Mouse (Mus musculus) hindbrain, embryonic 11.5 days (tissue): ENCODE data around the gene Flt3. TPM values are rescaled to one million over a fixed set of nuclear protein-coding genes. Genes with fewer than 3 reads are reported as not detected.

Experiments
- ATAC-seq: fragments of 200-750 bp; cut with Nextera tagmentation; 2 replicates; pipeline ENCODE4 v1.8.0; 2017; ENCODE audit warnings: mild to moderate bottlenecking, moderate TSS enrichment, moderate library complexity; ENCODE audit not compliant: low FRiP score
- DNase-seq: peaks from one replicate; pipeline ENCODE4 v3.0.0-alpha.2; 2015; ENCODE audit warnings: low spot score
- H3K27ac ChIP-seq: fragments of 300-500 bp; sonication (generic); 2 replicates; pipeline ENCODE4 v1.5.1; 2014; ENCODE audit warnings: mild to moderate bottlenecking, low read depth, low read length
- H3K27me3 ChIP-seq: fragments of 300-500 bp; sonication (generic); 2 replicates; pipeline ENCODE4 v1.6.1; 2014; ENCODE audit warnings: mild to moderate bottlenecking, low read length, moderate library complexity, mixed read lengths; ENCODE audit not compliant: control insufficient read depth, insufficient read depth
- H3K36me3 ChIP-seq: fragments of 300-500 bp; sonication (generic); 2 replicates; pipeline ENCODE4 v1.6.1; 2014; ENCODE audit warnings: mild to moderate bottlenecking, low read length, moderate library complexity, mixed read lengths; ENCODE audit not compliant: control insufficient read depth, insufficient read depth
- H3K4me1 ChIP-seq: fragments of 300-500 bp; sonication (generic); replicated peaks from 2 replicates; pipeline ENCODE4 v1.6.1; 2014; ENCODE audit warnings: low read length, mixed read lengths; ENCODE audit not compliant: control insufficient read depth, insufficient read depth
- H3K4me2 ChIP-seq: fragments of 300-500 bp; sonication (generic); replicated peaks from 2 replicates; pipeline ENCODE4 v1.6.1; 2014; ENCODE audit warnings: mild to moderate bottlenecking, low read depth, low read length
- H3K4me3 ChIP-seq: fragments of 300-500 bp; sonication (generic); 2 replicates; pipeline ENCODE4 v1.5.1; 2014; ENCODE audit warnings: low read depth, low read length
- H3K9ac ChIP-seq: fragments of 300-500 bp; sonication (generic); 2 replicates; pipeline ENCODE4 v1.6.1; 2014; ENCODE audit warnings: low read depth, low read length
- H3K9me3 ChIP-seq: fragments of 300-500 bp; sonication (generic); 2 replicates; pipeline ENCODE4 v1.6.1; 2016; ENCODE audit warnings: low read length; ENCODE audit not compliant: control insufficient read depth
- WGBS: fragments of 180-500 bp; shearing (Covaris S2); extraction: QIAGEN DNeasy Blood & Tissue Kit; methylation state at CpG from one replicate; pipeline ENCODE4 v1.1.7; 2014; 5-methylcytosine and 5-hydroxymethylcytosine counted together
- polyA plus RNA-seq: library from polyadenylated mRNA; unstranded; fragments of >200 nt; fragmentation: Nextera tagmentation; extraction: Ambion mirVana; gene quantifications from 2 replicates; pipeline ENCODE4 v1.2.1, GENCODE M21; 2014

Flt3 gene
- polyA plus RNA-seq, 1 experiment from 2014 or later: 0.14 TPM

- WGBS: 33% methylated on average over 2 of the region's 2 CpGs
- DNase-seq: peak; percentile 67
- no peaks in the 10 kb centered on the region for H3K4me1 ChIP-seq
These were observed 68.7 kb downstream of the Flt3 start for GRCm38 (mm10) chr5:147331547-147331946.

GRCm38 (mm10) chr5:147329946-147330345, 70.3 kb downstream of the Flt3 start:
- H3K27ac ChIP-seq: no peak overlapping the region
- no peaks in the 10 kb centered on the region for H3K27me3 ChIP-seq
- no peaks in the 10 kb centered on the region for H3K36me3 ChIP-seq
- ATAC-seq (no peak), DNase-seq (no peak)
- no peak overlapping the region for H3K4me2 ChIP-seq
- no peak overlapping the region for H3K4me3 ChIP-seq
- H3K4me1 ChIP-seq: no peaks in the 10 kb centered on the region
- H3K9me3 ChIP-seq: no peaks in the 10 kb centered on the region
- no peak overlapping the region for H3K9ac ChIP-seq
- 86% methylated on average over 11 of the region's 11 CpGs for WGBS

More at GRCm38 (mm10) chr5:147331547-147331946, 68.7 kb downstream of the Flt3 start:
- Histone ChIP-seq H3K27ac (no peak overlapping the region), H3K36me3 (no peaks in the 10 kb centered on the region), H3K4me2 (no peak overlapping the region), H3K27me3 (no peaks in the 10 kb centered on the region), H3K4me3 (no peak overlapping the region), H3K9me3 (no peaks in the 10 kb centered on the region), H3K9ac (no peak overlapping the region)
- ATAC-seq: no peak

- H3K4me1 ChIP-seq: no peaks in the 10 kb centered on the region
- no peak overlapping the region for H3K4me2 ChIP-seq
- no peak overlapping the region for H3K9ac ChIP-seq
- peaks cover 2% of the 10 kb centered on the region; the same call in 1 of the 2 replicates for H3K27me3 ChIP-seq
- no peaks in the 10 kb centered on the region for H3K9me3 ChIP-seq
- WGBS: 87% methylated on average over 5 of the region's 5 CpGs
- H3K4me3 ChIP-seq: no peak overlapping the region
- no peak for ATAC-seq
- no peak for DNase-seq
- H3K27ac ChIP-seq: no peak overlapping the region
- H3K36me3 ChIP-seq: no peaks in the 10 kb centered on the region
These were observed 72.7 kb downstream of the Flt3 start for GRCm38 (mm10) chr5:147327636-147328035.

GRCm38 (mm10) chr5:147325931-147326330, 74.4 kb downstream of the Flt3 start:
- H3K4me3 ChIP-seq: no peak overlapping the region
- no peaks in the 10 kb centered on the region for H3K36me3 ChIP-seq
- no peaks in the 10 kb centered on the region for H3K4me1 ChIP-seq
- DNase-seq (no peak), ATAC-seq (no peak)
- no peak overlapping the region for H3K27ac ChIP-seq
- H3K27me3 ChIP-seq: peaks cover 11% of the 10 kb centered on the region; the same call in 1 of the 2 replicates
- H3K4me2 ChIP-seq: no peak overlapping the region
- WGBS: 82% methylated on average over 11 of the region's 11 CpGs
- no peaks in the 10 kb centered on the region for H3K9me3 ChIP-seq
- no peak overlapping the region for H3K9ac ChIP-seq

GRCm38 (mm10) chr5:147323237-147323917, 76.9 kb downstream of the Flt3 start:
- no peak overlapping the region for H3K4me2 ChIP-seq
- DNase-seq: peak; percentile 85
- H3K27ac ChIP-seq: no peak overlapping the region
- H3K4me3 ChIP-seq: no peak overlapping the region
- no peaks in the 10 kb centered on the region for H3K4me1 ChIP-seq
- ATAC-seq: peak; percentile 51; the same call in 1 of the 2 replicates
- no peak overlapping the region for H3K9ac ChIP-seq
- WGBS: 21% methylated on average over 17 of the region's 17 CpGs
- no peaks in the 10 kb centered on the region for H3K36me3 ChIP-seq
- H3K9me3 ChIP-seq: no peaks in the 10 kb centered on the region
- H3K27me3 ChIP-seq: peaks cover 22% of the 10 kb centered on the region

GRCm38 (mm10) chr5:147322183-147322582, 78.1 kb downstream of the Flt3 start, which contains the start of gene Urad:
Gene Urad, minus strand, starts transcription at chr5:147322440.
- DNase-seq (no peak), ATAC-seq (no peak)
- WGBS: 75% methylated on average over 8 of the region's 8 CpGs
- no peak within 1 kb of the TSS for H3K27ac ChIP-seq
- no peaks in the 10 kb centered on the region for H3K9me3 ChIP-seq
- H3K4me1 ChIP-seq: no peaks in the 10 kb centered on the region
- no peaks in the 10 kb centered on the region for H3K36me3 ChIP-seq
- no peak within 1 kb of the TSS for H3K9ac ChIP-seq
- no peak within 1 kb of the TSS for H3K4me2 ChIP-seq
- no peak within 1 kb of the TSS for H3K4me3 ChIP-seq
- peaks cover 34% of the 10 kb centered on the region for H3K27me3 ChIP-seq

GRCm38 (mm10) chr5:147319653-147320052, 80.6 kb downstream of the Flt3 start:
- Histone ChIP-seq H3K27me3 (peaks cover 59% of the 10 kb centered on the region), H3K4me2 (no peak overlapping the region), H3K36me3 (no peaks in the 10 kb centered on the region), H3K27ac (no peak overlapping the region), H3K9me3 (no peaks in the 10 kb centered on the region), H3K4me3 (no peak overlapping the region), H3K9ac (no peak overlapping the region), H3K4me1 (no peaks in the 10 kb centered on the region)
- DNase-seq: peak; percentile 78
- no peak for ATAC-seq

- DNase-seq (peak; percentile 31), ATAC-seq (0 out of 2 replicates have a peak, but pooled peaks have one; percentile 13)
- Histone ChIP-seq H3K4me3 (no peak overlapping the region), H3K9ac (no peak overlapping the region), H3K4me1 (no peaks in the 10 kb centered on the region), H3K9me3 (no peaks in the 10 kb centered on the region), H3K27ac (no peak overlapping the region), H3K36me3 (no peaks in the 10 kb centered on the region), H3K4me2 (no peak overlapping the region), H3K27me3 (peaks cover 76% of the 10 kb centered on the region)
- 23% methylated on average over 7 of the region's 7 CpGs for WGBS
These were observed 82.3 kb downstream of the Flt3 start for GRCm38 (mm10) chr5:147317991-147318390.

- Histone ChIP-seq H3K4me1 (no peaks in the 10 kb centered on the region), H3K36me3 (no peaks in the 10 kb centered on the region), H3K9ac (no peak overlapping the region), H3K4me2 (no peak overlapping the region), H3K9me3 (no peaks in the 10 kb centered on the region), H3K4me3 (no peak overlapping the region), H3K27me3 (peaks cover 80% of the 10 kb centered on the region), H3K27ac (no peak overlapping the region)
- peak; percentile 21 for DNase-seq
- ATAC-seq: no peak
- 5% methylated on average over 7 of the region's 7 CpGs for WGBS
These were observed 83.0 kb downstream of the Flt3 start for GRCm38 (mm10) chr5:147317321-147317720.
